Mouse (Mus musculus) gastrocnemius, postnatal 4 days (tissue): ENCODE measurements at regions not wholly inside any gene's neighbourhood (a gene's known extent, or its start where the extent isn't known, plus 50 kb on each side); places are given as distances from the start of the nearest gene placed in this dataset.
A peak's percentile ranks its signal among the peaks of the same experiment; 100 is the strongest.
"Not testable (repeated sequence)": the region's sequence is repeated elsewhere in the genome, so short reads cannot be mapped to it uniquely, and the experiment has no call there.

Experiments used
- DNase-seq, 2 experiments: peaks; one replicate each; pipeline ENCODE4 v3.0.0; 2021 to 2022; ENCODE audit warnings: low spot score in 2 of 2, mixed read lengths in 2 of 2

DNA sequence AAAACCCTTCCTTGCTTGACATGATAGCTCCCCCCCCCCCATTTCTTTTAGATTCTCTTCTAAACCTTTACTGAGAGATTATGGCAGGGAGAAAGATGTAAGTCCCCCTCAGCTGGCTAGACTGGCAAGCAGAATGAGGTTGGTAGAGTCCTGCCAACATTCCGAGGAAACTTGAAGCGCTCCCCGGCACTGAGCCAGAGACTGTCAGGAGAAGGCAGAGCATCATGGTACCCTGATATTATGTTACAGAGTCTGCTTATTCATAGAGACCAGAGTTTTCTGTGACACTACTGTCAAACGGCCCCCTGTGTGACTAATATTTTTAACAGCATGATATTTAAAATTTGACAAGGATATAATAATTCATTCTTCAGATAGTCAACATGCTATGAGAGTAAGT is 358.0 kb upstream of the Zic4 start:
- peak; percentile 43 to 76 for DNase-seq

DNA sequence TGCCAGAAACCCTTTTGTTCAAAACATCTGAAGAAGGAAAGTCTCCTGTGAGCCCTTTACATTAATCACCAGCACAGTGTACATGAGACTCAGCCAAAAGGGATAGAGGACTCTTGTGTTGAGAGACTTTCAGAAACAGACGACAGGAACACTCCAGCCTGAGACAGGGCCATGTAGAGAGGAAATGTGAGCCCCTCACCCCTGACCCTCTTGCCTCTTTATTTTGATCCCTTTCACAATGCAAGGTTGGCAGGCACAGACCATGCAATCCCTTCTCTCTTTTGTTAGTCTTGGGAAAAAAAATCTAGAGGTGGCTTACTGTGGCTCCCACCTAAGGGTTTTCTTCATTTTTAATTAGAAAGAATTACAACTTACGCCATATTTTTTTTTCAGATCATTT is 321.7 kb upstream of the Zic4 start:
- DNase-seq = no peak

DNA sequence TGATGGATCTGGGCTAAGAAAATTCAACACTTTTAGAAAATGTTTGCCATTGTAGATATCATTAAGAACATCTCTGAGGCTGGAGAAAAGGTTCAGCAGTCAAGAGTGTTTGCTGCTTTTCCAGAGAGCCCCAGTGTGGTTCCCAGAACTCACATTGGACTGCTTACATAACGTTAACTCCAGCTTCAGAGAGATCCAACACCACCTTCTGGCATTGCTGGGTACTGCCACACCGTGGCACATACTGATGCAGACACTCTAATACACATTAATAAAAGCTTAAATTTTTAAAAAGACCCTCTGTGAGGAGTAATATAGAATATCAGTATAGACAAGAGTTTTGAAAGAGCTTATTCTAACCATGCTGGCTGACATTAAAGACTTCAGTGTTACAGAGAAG is 313.6 kb upstream of the Zic4 start:
- no peak for DNase-seq

DNA sequence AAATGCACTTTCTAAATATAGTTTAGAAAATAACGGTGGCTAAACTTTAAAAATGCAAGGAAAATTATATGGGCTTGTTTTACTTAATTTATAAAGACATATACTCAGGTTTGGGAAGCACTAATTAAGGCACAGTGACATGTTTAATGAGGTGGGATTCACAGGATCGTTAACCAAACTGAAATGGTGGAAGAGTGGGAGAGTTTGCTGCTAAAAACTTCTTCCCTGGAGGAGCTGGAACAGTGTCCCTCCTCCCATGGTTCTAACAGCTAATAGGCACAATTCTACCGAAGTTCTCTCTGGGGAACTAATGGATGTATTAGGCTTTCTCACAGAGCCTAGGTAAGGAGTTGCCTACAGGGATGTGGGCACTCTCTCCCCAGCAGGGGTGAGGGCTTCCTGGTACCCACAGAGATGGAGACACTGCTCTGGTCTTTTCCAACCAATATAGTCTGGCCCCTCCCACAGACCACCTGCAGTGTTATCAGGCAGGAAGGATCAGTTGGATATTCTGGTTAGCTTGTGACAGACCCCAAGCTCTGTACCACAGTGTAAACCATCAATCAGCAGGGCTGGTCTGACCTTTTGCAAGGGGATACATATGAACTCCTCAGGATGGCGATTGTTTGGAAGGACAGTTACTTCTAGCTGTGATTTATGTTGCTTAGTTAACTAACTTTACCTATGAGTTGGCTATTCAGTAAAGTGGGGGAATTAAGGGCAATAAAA is 309.0 kb upstream of the Zic4 start:
- DNase-seq = no peak

DNA sequence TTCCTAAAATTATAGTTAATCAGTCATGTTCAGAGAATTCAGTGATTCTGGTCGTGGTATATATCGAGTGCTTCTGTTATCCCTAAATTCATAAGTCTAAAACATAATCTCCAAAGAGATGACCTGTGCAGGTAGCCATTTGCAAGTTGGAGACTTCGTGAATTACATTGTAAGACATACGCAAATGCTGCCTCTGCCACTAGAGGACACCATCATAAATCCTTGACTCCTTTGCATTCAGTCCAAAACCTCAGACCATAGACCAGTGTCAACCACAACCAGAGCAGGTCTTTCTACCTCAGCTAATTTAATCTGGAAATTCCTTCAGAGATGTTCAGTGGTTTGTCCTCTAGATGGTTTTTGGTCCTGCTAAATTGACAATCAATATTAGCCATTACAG is 302.8 kb upstream of the Zic4 start:
- no peak for DNase-seq

DNA sequence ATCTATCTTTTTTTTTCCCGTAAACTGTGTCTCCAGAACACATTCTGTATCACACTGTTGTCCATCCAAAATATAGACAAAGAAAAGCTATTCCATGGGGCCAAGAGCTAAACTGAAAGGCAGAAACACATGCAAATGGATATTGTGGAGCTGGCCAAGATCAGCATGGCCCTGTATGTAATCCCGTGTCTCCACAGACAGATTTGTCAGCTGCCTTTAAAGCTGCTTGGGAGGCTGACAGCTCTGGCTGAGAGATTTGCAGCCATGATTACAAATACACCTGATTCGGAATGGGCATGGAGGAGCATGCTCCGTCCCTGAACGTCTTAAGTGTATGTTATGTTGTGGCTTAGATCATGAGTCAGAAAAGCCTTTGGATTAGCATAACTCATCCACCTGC is 292.7 kb upstream of the Zic4 start:
- DNase-seq = no peak

DNA sequence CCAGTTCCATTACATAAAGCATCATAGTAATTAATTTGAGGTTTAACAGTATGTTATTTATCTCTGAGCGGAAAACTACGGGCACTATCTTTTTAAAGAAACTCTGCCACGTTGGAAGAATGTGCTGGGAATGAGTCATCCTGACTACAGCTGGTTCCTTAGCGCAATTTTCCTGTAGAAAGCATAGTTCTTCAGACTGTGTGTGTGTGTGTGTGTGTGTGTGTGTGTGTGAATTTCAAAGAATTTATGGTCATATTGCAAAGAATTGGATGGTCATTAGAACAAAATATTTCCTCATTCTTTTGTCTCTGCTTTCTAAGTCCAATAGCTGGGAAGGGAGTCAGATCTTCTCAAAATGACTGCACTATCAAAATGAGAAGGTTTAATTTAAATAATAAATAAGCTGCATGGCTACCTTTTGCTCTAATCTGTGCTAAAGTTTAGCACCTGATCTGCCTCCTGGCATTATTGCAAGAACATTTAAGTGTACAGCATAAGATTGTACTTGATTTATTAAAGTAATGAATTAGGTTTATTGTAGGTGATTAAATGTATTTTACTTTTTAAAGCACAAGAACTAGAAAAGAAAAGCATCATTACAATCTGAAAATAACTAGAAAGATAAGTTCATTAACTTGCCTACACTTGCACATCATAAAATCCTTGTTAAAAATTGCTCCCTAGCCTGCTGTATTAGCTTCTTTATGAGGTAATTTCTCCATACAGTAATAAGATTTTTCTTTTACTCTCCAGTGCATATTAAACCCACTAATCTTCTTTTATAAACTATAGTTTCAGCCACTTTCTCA is 288.6 kb upstream of the Zic4 start:
- DNase-seq = no peak

DNA sequence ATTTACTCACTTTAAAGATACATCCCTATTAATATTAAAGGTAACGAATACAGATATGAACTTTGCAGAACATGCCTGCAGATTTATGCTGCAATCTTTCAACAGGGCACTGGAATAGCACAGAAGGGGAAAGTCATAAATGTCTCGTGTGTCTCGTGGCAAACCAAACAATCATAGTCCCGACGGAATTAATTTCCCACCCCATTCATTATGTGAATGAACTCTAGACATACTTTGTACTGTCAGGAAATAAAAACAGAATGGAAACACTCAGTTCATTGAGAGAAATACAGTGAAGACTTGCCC is 288.1 kb upstream of the Zic4 start:
- no peak for DNase-seq

DNA sequence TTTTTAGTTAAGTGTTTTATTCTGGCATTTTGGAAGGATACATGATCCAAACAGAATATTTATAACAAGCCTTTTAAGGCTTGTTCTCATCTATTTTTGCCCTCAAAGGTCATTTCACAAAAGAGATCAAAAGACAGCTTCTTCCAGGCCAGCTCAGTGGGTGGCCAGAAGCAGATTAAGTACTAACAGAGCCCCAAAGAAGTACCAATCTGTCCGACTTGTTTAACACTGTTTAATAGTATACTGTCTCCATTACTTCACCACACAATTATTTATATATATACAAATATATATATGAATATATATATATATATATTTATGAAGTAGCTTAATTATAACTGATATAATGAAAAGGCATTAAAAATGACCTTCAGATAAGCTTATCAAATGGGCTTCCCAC is 284.7 kb upstream of the Zic4 start:
- no peak for DNase-seq

DNA sequence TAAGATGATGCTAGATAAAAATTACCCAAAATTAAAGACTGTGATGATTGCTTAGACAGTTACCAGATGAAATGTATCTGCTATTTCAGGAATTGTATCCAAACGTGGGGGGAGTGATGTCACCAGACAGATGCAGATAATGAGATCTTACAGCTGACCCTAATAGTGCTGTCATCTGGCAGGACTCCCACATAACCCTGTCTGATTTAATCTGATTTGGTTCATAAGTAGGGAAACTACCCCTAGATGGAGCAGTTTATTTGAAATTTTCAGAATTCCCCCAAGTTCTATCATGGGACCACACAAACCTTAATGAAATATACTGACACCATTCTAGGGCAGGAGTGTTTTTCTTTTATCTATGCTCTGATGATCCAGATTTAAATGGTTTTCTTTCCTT is 278.4 kb upstream of the Zic4 start:
- DNase-seq = no peak

DNA sequence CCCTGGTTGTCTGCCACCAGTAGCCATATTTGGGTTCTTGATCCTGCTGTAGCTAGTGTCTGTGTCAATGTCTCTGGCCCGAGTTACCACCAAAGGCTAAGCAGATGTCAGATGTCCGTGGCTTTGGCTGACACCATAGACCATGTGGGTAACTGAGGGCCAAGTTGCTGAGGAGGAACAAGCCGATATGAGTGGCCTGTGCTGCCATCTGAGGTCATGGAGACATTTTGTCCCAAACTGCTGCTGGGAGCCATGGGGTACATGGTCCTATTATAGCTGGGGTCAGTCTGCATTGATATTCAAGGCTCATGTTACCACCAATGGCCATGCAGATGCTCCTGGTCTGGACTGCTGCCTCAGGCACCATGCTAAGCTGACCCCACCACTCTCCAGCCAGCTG is 276.3 kb upstream of the Zic4 start:
- DNase-seq = no peak

DNA sequence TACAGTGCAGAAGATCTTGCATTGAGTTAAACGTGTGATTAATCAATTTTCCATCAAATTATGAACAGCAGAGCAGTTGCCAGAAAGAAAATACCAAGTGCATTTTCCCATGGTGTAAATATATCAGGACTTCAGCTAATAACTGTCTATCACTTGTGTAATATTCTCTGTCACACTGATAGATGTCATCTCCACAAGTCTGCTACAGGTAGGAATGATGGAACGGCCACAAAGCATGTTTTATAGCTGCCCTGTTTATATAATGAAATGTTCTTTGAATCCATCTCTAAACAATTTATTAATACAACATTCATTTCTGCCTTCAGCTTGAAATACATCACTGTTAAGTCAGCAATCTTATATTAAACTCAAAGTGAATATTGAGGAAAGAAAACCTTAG is 272.9 kb upstream of the Zic4 start:
- DNase-seq = no peak

DNA sequence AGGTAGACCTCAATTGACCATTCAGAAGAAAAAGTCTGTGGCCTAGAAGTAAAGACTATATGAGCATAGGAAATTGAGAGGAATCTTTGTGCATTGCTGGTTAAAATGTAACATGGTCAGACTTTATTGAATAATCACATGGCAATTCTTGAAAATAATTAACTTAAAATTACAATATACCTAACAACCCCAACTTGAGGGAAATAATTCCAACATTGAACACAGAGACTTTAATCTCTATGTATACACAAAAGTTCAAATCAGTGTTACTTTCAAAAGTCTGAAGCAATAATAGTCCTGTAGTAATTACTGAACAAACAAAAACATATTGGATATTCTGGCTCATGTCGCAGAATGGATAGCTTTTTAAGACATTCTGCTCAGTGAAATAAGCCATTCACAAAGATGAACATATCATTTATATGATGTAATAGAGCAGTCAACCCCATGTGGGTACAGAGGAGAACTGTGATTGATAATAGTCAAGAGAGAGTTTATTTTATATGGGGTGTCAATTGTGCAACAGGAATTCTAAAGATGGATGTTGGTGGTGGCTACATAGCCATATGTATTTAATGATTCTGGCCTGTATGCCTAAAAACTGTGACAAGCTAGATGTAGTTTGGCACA is 270.7 kb upstream of the Zic4 start:
- DNase-seq = no peak

DNA sequence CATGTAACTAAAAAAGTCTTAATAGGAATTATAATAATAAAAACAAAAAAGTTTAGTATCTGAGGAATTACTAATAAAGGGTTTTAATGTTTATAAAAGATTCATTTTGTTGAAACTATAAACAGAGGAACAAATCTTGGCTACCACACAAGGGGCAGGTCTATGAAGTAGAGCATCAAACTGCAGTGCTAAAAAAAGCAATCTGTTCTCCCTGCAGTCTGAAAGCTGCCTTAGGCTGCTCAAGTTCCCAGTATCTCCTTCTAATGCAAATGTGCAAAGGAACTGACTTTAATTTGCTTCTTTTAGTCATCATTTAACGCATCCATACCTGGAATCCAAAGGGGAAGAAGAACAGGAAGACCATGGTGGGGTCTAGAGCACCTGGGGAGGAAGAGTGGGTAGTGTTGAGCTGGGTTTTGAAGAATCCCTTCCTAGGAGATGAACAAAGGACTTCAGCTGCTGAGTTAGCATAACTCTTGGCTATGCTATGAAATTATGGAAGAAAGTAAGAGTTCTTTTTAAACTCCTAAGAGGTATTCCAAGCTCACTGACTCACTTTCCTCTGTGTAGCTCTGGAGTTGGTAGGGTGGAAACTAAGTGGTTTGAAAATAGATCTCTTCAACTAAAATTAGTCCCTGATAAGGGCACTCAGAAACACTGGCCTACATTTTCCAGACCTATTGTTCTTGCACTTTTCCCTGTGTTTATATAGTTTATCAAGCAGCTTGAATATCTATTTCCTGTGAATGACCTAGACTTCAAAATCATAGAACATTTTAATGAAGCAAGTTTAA is 260.4 kb upstream of the Zic4 start:
- DNase-seq = no peak

DNA sequence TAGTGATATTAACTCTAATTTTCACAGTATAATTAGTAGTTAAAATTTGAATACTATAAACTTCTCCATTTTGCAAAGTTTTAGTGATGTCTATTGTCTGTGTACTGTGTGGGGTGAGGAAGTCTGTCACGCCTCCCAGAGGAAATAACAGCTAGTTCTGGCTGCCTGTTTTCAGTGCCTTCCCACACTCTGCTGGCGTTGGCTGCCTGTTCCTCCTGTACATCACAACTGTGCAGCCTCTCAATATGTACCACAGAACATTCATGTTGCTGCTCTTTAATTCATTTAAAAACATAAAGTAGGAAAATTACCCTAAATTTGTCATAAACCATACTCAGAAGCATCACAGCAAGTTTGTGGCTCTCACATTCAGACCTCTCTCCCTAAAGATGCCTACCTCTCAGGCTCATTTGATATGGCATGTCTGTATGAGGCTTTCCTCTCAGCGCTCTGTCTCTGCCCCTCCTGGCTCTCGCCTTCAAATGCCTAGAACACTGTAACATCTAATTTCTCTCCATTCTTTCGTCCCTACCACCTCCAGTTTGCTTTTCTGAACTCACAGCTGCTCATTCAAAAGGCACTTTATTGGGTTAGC is 239.7 kb upstream of the Zic4 start:
- no peak for DNase-seq

DNA sequence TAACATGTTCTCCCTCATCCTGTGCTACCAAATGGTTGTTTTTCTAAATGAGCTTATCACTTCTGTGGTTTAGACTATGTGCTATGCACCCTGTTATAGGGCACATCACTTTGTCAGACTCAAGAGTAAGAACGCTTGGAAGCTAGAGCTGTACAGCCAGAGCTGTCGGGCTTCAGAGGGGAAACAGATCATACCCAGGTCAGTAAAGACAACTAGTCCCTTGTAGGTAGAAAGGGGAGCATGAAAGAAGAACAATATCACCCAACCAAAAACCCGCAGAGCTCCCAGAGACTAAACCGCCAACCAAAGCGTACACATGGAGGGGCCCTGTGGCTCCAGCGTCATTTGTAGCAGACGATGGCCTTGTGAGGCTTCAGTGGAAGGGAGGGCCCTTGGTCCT is 239.0 kb upstream of the Zic4 start:
- no peak for DNase-seq

DNA sequence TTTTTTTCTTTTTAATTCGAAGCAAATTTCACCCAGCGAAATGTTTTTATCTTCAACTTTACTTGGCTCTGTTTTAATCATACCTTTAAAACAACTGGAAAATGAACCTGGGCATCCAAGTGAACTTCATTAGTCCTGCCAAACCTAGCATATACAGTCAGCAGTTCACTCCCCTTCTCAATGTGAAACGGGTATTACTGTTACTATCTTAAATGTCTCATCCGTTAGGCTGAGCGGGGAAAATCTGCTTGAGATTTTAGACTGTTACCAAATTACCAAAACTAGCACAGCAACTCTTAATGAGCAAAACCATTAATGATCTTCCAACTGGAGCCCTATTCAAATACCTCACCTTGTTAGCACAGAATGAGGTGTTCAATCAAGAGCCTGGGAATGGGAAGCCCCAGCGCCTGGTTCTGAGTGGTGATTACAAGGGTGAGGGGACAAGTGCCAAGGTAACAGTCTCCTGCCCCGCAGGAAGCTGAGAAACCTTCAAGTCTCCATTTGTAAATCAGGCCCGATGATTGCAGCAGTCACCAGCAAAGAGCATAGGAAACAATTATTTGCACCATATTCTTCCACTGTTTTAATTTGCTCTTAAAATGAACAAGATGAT is 235.5 kb upstream of the Zic4 start:
- no peak for DNase-seq

DNA sequence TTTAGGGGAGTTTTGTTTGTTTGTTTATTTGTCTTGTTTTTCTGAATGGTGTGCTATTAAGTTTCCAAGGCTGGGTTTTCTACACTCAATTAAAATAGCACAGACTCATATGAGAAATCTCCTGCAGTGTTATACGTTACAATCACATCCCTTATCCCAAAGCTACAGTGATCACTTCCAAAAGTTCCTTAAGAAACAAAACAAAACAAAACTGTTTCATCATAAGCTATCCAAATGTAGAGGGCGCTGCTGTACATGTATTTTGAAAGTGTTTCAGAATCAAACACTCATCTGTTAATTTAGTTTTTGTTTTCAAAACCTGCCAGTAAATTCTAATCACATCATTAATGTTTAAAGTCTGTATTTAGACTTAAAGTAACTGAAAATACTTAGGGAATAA is 233.7 kb upstream of the Zic4 start:
- not testable (repeated sequence) for DNase-seq

DNA sequence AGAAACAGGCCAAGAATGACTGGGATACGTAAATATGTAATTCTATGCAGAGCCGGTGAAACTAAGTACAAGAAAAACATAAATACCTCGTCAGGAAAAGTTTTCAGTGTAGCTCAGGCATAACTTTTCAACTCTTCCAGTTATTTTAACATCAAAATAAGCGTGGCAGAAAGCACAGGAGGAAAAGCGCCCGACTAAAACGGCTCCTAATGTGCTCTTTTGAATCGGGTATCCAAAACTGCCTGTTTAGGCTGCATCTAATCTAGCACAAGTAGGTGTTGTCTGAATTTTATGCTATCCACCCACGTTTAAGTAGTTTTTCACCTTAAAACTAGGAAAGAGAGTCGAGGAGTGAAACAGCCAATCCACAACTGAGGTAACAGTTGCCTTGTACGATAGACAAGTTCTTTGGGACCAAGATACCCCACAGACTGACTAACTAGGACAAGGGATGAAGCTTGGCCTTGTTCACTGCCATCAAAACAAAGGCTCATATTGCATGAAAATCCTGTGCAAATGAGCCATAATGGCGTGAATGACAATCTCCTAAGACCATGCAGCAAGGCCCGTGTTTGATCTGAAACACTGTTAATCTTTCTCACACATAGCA is 232.0 kb upstream of the Zic4 start:
- no peak for DNase-seq

DNA sequence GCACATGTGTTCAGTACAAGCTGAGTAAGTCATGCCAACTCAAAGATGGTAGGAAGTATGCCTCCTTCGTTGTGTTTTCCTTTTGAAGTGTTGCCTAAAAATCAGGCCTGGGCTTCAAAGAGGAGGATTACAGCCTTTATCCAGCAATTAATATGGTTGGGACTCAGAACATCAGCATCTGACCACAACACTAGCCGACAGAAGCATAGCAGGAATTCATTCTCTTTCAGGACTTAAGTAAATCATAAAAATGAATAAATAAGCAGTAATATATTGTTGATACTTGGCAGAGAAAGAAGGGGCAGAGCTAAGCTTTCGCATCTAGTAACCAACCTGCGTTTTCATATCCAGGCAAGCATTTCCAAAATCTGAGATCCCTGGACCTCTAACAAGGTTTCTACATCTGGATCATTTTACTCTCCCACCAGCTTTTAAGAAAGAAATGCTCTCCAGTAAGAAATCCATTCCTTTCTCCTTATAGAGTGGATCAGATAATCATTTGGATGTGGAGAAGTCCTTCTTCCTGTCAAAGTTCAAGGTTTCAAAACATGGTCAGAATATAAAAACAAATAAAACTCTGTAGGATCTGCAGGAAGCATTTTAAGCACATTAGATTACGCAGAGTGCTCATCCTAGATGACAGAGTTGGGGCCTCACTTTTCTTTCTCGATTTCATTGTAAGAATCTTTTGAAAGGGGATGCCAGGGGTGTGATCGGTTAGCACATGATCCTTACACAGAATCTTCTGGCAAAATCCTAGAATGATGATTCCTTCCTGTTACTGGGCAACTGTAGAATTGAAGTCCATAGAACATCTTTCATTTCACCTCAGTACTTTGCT is 230.6 kb upstream of the Zic4 start:
- no peak for DNase-seq
